Mouse (Mus musculus): ENCODE results near the gene Ulk4. TPM values are rescaled to one million over a fixed set of nuclear protein-coding genes. Genes with fewer than 3 reads are reported as not detected.

The Ulk4 gene
- polyA plus RNA-seq, 1 experiment from 2014 or later: 144 TPM

- Histone ChIP-seq H3K27ac (no peak overlapping the region), H3K4me3 (no peak overlapping the region), H3K9me3 (no peaks in the 10 kb centered on the region), H3K4me1 (peaks cover 16% of the 10 kb centered on the region), H3K4me2 (replicated peaks) (no peak overlapping the region), H3K9ac (no peak overlapping the region), H3K27me3 (replicated peaks) (no peaks in the 10 kb centered on the region), H3K36me3 (no peaks in the 10 kb centered on the region)
- ATAC-seq (ENCODE audit: low FRiP score, low read depth): peak; percentile 50; the same call in 1 of the 2 replicates
- 17% methylated on average over 10 of the region's 10 CpGs for WGBS
These were observed 168.9 kb downstream of the Ulk4 start for GRCm38 (mm10) chr9:121108110-121108509.

DNA sequence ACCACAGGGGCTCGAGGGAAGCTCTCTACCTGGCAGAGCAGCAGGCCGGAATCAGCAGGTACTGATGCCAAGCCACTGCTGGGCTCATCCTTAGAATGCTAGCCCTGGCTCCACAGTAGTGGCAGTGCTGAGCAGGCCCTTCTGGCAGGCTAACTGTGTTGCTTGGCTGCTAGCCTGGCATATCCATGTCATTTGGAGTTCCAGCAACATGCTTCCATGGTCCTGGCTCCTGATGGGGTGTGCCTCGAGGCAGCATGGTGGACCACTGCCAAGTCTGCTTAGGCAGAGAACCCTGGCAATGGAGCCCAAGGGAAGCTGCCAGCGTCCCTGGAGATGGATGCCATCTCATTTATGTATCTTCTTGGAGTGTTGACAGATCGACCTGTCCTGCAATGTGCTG is 169.4 kb downstream of the Ulk4 start:
- Histone ChIP-seq H3K4me1 (peaks cover 16% of the 10 kb centered on the region), H3K4me2 (replicated peaks) (no peak overlapping the region), H3K27ac (no peak overlapping the region), H3K36me3 (no peaks in the 10 kb centered on the region), H3K4me3 (no peak overlapping the region), H3K9ac (no peak overlapping the region), H3K27me3 (replicated peaks) (no peaks in the 10 kb centered on the region), H3K9me3 (no peaks in the 10 kb centered on the region)
- 75% methylated on average over 5 of the region's 5 CpGs for WGBS
- ATAC-seq (ENCODE audit: low FRiP score, low read depth): no peak

- Histone ChIP-seq H3K4me2 (replicated peaks) (no peak overlapping the region), H3K4me3 (no peak overlapping the region), H3K9ac (no peak overlapping the region), H3K27ac (no peak overlapping the region), H3K27me3 (replicated peaks) (no peaks in the 10 kb centered on the region), H3K9me3 (no peaks in the 10 kb centered on the region), H3K4me1 (peaks cover 16% of the 10 kb centered on the region), H3K36me3 (no peaks in the 10 kb centered on the region)
- no peak for ATAC-seq (ENCODE audit: low FRiP score, low read depth)
- 32% methylated on average over 11 of the region's 11 CpGs for WGBS
These were observed 169.9 kb downstream of the Ulk4 start for GRCm38 (mm10) chr9:121107101-121107500.

GRCm38 (mm10) chr9:121101516-121101915 is 175.5 kb downstream of the Ulk4 start:
- Histone ChIP-seq H3K9me3 (no peaks in the 10 kb centered on the region), H3K9ac (no peak overlapping the region), H3K4me2 (replicated peaks) (no peak overlapping the region), H3K4me3 (no peak overlapping the region), H3K27ac (no peak overlapping the region), H3K27me3 (replicated peaks) (no peaks in the 10 kb centered on the region), H3K36me3 (no peaks in the 10 kb centered on the region), H3K4me1 (peaks cover 9% of the 10 kb centered on the region; the same call in 1 of the 2 replicates)
- 85% methylated on average over 10 of the region's 10 CpGs for WGBS
- ATAC-seq (ENCODE audit: low FRiP score, low read depth): no peak

- no peaks in the 10 kb centered on the region for H3K9me3 ChIP-seq
- H3K4me3 ChIP-seq: no peak overlapping the region
- no peaks in the 10 kb centered on the region for H3K27me3 ChIP-seq (replicated peaks)
- H3K9ac ChIP-seq: no peak overlapping the region
- 0 out of 2 replicates have a peak, but pooled peaks have one; percentile 58 for ATAC-seq (ENCODE audit: low FRiP score, low read depth)
- H3K4me2 ChIP-seq (replicated peaks): no peak overlapping the region
- H3K27ac ChIP-seq: no peak overlapping the region
- H3K4me1 ChIP-seq: peaks cover 9% of the 10 kb centered on the region; the same call in 1 of the 2 replicates
- H3K36me3 ChIP-seq: no peaks in the 10 kb centered on the region
- 79% methylated on average over 10 of the region's 10 CpGs for WGBS
These were observed 177.5 kb downstream of the Ulk4 start for GRCm38 (mm10) chr9:121099453-121099852.

DNA sequence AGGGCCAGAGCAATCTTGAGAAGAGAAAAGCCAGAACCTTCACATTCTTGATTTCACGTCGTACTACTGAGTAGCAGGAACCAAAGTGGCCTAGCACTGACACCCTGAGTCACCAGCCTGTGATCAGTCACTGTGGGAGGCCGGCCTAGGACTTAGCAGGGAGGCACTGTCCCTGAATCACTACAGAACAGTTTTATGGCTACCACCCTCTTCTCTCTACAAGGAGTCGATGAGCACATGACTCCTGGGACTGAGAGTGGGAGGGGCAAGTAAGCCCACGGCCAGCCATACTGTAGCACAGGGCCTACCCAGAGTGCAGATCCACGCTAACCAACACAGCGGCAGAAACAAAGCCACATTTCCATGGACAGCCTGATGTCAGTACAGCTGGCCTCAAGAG is 183.2 kb downstream of the Ulk4 start:
- H3K27me3 ChIP-seq (replicated peaks): no peaks in the 10 kb centered on the region
- WGBS: 70% methylated on average over 7 of the region's 7 CpGs
- ATAC-seq (ENCODE audit: low FRiP score, low read depth): no peak
- H3K27ac ChIP-seq: no peak overlapping the region
- H3K4me3 ChIP-seq: no peak overlapping the region
- no peak overlapping the region for H3K9ac ChIP-seq
- no peaks in the 10 kb centered on the region for H3K36me3 ChIP-seq
- no peaks in the 10 kb centered on the region for H3K9me3 ChIP-seq
- H3K4me1 ChIP-seq: peaks cover 8% of the 10 kb centered on the region; the same call in 1 of the 2 replicates
- H3K4me2 ChIP-seq (replicated peaks): no peak overlapping the region

GRCm38 (mm10) chr9:121092568-121092967 is 184.4 kb downstream of the Ulk4 start:
- 93% methylated on average over 5 of the region's 5 CpGs for WGBS

DNA sequence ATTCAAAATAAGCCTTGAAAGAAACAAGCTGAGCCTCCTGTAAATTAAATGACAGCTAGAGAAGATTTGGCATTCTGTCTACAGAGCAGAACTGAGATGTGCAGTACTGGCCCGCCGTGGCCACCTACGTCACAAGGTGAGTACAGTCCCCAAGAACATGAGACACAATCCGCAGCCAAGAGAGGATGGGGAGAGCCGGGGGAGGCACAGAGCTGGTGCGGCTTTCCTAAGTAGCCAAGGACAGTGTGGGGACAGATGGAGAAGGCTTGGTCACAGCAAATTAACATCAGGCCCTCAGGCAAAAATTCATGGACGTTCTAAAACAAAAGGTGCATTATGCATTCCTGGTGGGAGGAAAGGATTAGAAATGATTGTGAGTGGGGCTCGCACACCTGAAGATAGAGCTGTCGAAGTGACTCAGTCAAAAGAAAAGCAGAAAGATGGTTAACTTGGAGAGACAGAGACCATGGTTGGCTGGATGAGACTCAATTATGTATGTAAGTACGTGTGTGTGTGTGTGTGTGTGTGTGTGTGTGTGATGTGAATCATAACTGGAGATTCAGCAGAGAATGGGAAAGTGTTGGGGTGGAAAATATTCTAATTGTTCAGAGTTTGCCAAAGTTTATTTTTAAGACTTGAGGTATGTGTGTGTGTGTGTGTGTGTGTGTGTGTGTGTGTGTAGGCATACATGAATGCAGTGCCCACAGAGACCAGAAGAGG is 185.8 kb downstream of the Ulk4 start:
- H3K9me3 ChIP-seq: no peaks in the 10 kb centered on the region
- WGBS: 75% methylated on average over 10 of the region's 10 CpGs

More at GRCm38 (mm10) chr9:121092568-121092967, 184.4 kb downstream of the Ulk4 start:
- Histone ChIP-seq H3K4me2 (replicated peaks) (no peak overlapping the region), H3K27me3 (replicated peaks) (no peaks in the 10 kb centered on the region), H3K9ac (no peak overlapping the region), H3K9me3 (no peaks in the 10 kb centered on the region), H3K4me1 (no peaks in the 10 kb centered on the region), H3K36me3 (no peaks in the 10 kb centered on the region), H3K4me3 (no peak overlapping the region), H3K27ac (no peak overlapping the region)
- ATAC-seq (ENCODE audit: low FRiP score, low read depth): no peak

GRCm38 (mm10) chr9:121087661-121088060 is 189.3 kb downstream of the Ulk4 start:
- Histone ChIP-seq H3K27ac (no peak overlapping the region), H3K36me3 (no peaks in the 10 kb centered on the region), H3K9ac (no peak overlapping the region), H3K9me3 (no peaks in the 10 kb centered on the region), H3K27me3 (replicated peaks) (no peaks in the 10 kb centered on the region), H3K4me2 (replicated peaks) (no peak overlapping the region), H3K4me1 (0 out of 2 replicates have a peak, but pooled peaks cover 3% of the 10 kb centered on the region), H3K4me3 (no peak overlapping the region)
- 79% methylated on average over 8 of the region's 8 CpGs for WGBS
- ATAC-seq (ENCODE audit: low FRiP score, low read depth): no peak

More for the DNA sequence above, 185.8 kb downstream of the Ulk4 start:
- no peaks in the 10 kb centered on the region for H3K4me1 ChIP-seq
- H3K27me3 ChIP-seq (replicated peaks): no peaks in the 10 kb centered on the region
- H3K4me2 ChIP-seq (replicated peaks): no peak overlapping the region
- no peak for ATAC-seq (ENCODE audit: low FRiP score, low read depth)
- H3K9ac ChIP-seq: no peak overlapping the region
- no peak overlapping the region for H3K27ac ChIP-seq
- H3K4me3 ChIP-seq: no peak overlapping the region
- H3K36me3 ChIP-seq: no peaks in the 10 kb centered on the region

DNA sequence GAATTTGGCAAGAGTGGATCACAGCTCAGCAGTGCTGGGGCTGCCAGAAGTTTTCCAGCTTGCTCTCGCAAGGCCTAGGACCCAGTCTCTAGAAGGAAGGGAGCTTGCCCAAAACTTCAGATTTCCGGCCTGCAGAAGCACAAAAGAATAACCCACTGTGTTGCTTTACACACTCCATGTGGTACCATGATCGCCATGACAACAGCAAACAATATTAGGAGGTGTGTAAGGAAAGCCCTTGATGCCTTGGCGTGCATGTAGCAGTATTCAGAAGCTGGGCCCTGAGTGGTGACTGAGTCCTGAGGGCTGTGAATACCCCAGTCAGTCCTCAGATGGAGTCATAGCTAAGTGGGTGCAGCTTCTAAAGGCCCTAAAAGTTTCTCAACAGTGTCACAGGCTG is 192.8 kb downstream of the Ulk4 start:
- Histone ChIP-seq H3K27ac (no peak overlapping the region), H3K36me3 (no peaks in the 10 kb centered on the region), H3K9me3 (no peaks in the 10 kb centered on the region), H3K4me3 (no peak overlapping the region), H3K4me1 (peaks cover 11% of the 10 kb centered on the region), H3K9ac (no peak overlapping the region), H3K4me2 (replicated peaks) (no peak overlapping the region), H3K27me3 (replicated peaks) (no peaks in the 10 kb centered on the region)
- WGBS: 68% methylated on average over 4 of the region's 4 CpGs
- ATAC-seq (ENCODE audit: low FRiP score, low read depth): no peak

DNA sequence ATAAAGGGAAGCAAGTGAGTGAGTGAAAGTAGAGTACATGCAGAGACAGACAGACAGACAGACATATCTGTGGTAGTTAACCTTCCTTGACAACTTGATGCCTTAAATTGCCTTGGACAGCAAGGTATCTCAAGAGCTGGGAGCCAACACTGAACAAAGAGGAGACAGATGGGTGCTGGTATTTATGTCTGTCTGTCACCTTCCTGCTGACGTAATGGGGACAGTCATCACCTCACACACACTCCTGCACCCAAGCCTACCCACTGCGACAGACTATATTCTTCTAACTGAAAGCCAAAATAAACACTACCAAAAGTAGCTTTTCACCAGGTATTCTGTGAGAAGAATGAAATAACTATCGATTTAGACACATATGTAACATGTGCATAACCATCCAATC is 196.2 kb downstream of the Ulk4 start:
- no peak overlapping the region for H3K9ac ChIP-seq
- no peaks in the 10 kb centered on the region for H3K36me3 ChIP-seq
- no peaks in the 10 kb centered on the region for H3K27me3 ChIP-seq (replicated peaks)
- no peak for ATAC-seq (ENCODE audit: low FRiP score, low read depth)
- 89% methylated on average over 3 of the region's 3 CpGs for WGBS
- H3K27ac ChIP-seq: no peak overlapping the region
- H3K9me3 ChIP-seq: no peaks in the 10 kb centered on the region
- no peak overlapping the region for H3K4me3 ChIP-seq
- H3K4me2 ChIP-seq (replicated peaks): no peak overlapping the region
- peaks cover 23% of the 10 kb centered on the region for H3K4me1 ChIP-seq

GRCm38 (mm10) chr9:121080413-121080812 is 196.6 kb downstream of the Ulk4 start:
- no peak overlapping the region for H3K4me3 ChIP-seq
- no peak overlapping the region for H3K9ac ChIP-seq
- H3K4me2 ChIP-seq (replicated peaks): no peak overlapping the region
- 86% methylated on average over 10 of the region's 10 CpGs for WGBS
- H3K27ac ChIP-seq: no peak overlapping the region
- ATAC-seq (ENCODE audit: low FRiP score, low read depth): no peak
- H3K36me3 ChIP-seq: no peaks in the 10 kb centered on the region
- peaks cover 27% of the 10 kb centered on the region for H3K4me1 ChIP-seq
- H3K9me3 ChIP-seq: no peaks in the 10 kb centered on the region
- H3K27me3 ChIP-seq (replicated peaks): no peaks in the 10 kb centered on the region
